Mouse (Mus musculus): ENCODE measurements around the gene Rab17.

DNA sequence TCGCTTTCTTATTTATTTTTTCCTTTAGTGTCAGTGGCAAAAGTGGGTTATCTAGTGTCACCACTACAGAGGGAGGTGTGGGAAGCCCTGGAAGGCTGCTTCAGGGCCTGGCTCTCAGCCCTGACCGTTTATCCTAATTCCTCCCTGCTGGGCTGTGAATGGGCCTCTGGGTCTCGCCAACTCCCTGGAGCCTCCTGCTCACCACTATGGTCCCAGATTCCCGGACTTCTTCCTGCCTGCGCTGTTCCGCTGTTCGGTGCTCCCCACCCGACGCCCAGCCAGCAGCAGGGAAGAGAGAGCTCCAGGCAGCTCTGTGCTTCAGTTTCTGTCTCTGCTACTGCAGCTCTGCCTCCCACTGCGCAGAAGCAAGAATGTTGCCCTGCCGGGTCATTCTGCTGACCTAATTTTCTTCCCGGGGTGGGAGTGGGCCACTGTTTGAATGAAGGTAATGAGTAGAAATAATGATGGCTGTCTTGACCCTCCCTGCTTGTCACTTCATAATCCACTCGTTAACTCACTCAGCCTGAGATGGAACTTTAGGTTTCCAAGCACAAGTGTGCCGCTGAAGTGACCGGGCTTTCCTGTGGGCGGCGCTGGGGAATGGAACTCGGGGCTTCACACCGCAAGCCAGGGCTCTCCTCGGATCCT lies 47.8 kb upstream of the Rab17 start:
- no peak for TF ChIP-seq CTCF (conservative IDR thresholded peaks at IDR 0.05; ENCODE audit: insufficient read depth, insufficient read length, low read depth, low read length)
- no peak for TF ChIP-seq POLR2A (IDR thresholded peaks at IDR 0.05; ENCODE audit: low read depth, low read length)
